Comparison of ENCODE assay signal across 8 mouse cellular contexts in genomic region chr4:134925206-134925605, GRCm38 (mm10). TPM values are rescaled to one million over a fixed set of nuclear protein-coding genes. Genes with fewer than 3 reads are reported as not detected.
DNase-seq lines count a peak whose midpoint lies in the region; ATAC-seq lines count a peak whose summit lies in the region.

No protein-coding gene starts in this region.

- WGBS in heart, embryonic 10.5 days: 82% methylated on average over 8 of the region's 8 CpGs
- WGBS in embryonic facial prominence, embryonic 15.5 days: 66% methylated on average over 8 of the region's 8 CpGs
- WGBS in hindbrain, embryonic 14.5 days: 81% methylated on average over 8 of the region's 8 CpGs
- WGBS in liver, embryonic 15.5 days (ENCODE audit: insufficient replicate concordance): 47% methylated on average over 8 of the region's 8 CpGs

- H3K4me1 ChIP-seq in heart, embryonic 10.5 days: peaks cover 22% of the 10 kb centered on the region
- peaks cover 21% of the 10 kb centered on the region for H3K4me1 ChIP-seq in embryonic facial prominence, embryonic 15.5 days
- H3K4me1 ChIP-seq in hindbrain, embryonic 14.5 days (replicated peaks; ENCODE audit: control insufficient read depth, insufficient read depth, low read length): peaks cover 26% of the 10 kb centered on the region
- peaks cover 69% of the 10 kb centered on the region for H3K4me1 ChIP-seq in liver, embryonic 15.5 days (replicated peaks)

- H3K36me3 ChIP-seq in heart, embryonic 10.5 days: peaks cover 45% of the 10 kb centered on the region
- H3K36me3 ChIP-seq in embryonic facial prominence, embryonic 15.5 days: peaks cover 34% of the 10 kb centered on the region
- peaks cover 52% of the 10 kb centered on the region for H3K36me3 ChIP-seq in hindbrain, embryonic 14.5 days (replicated peaks; ENCODE audit: control insufficient read depth, insufficient read depth)
- H3K36me3 ChIP-seq in liver, embryonic 15.5 days (replicated peaks): peaks cover 54% of the 10 kb centered on the region

- no peaks in the 10 kb centered on the region for H3K27me3 ChIP-seq in heart, embryonic 10.5 days (ENCODE audit: insufficient read depth, poor library complexity, severe bottlenecking)
- H3K27me3 ChIP-seq in embryonic facial prominence, embryonic 15.5 days: no peaks in the 10 kb centered on the region
- no peaks in the 10 kb centered on the region for H3K27me3 ChIP-seq in hindbrain, embryonic 14.5 days (ENCODE audit: control insufficient read depth, insufficient read depth, low read length)
- no peaks in the 10 kb centered on the region for H3K27me3 ChIP-seq in liver, embryonic 15.5 days

- H3K9ac ChIP-seq in embryonic facial prominence, embryonic 15.5 days: peak overlapping the region; percentile 18; the same call in 1 of the 2 replicates
- H3K9ac ChIP-seq in hindbrain, embryonic 14.5 days: peak overlapping the region; percentile 48; the same call in 1 of the 2 replicates
- H3K9ac ChIP-seq in liver, embryonic 15.5 days: peak overlapping the region; percentile 61

- H3K9me3 ChIP-seq in heart, embryonic 10.5 days: no peaks in the 10 kb centered on the region
- no peaks in the 10 kb centered on the region for H3K9me3 ChIP-seq in embryonic facial prominence, embryonic 15.5 days (replicated peaks)
- no peaks in the 10 kb centered on the region for H3K9me3 ChIP-seq in hindbrain, embryonic 14.5 days (ENCODE audit: control insufficient read depth, low read length)
- no peaks in the 10 kb centered on the region for H3K9me3 ChIP-seq in liver, embryonic 15.5 days (replicated peaks)

- DNase-seq in heart, embryonic 10.5 days (ENCODE audit: low spot score): no peak
- no peak for DNase-seq in heart, adult 8-10 months (ENCODE audit: low spot score)
- DNase-seq in hindbrain, embryonic 14.5 days (ENCODE audit: low spot score): no peak
- no peak for DNase-seq in layer of hippocampus, adult 8-10 months (ENCODE audit: low spot score in 2 of 2)
- no peak for DNase-seq in cerebellum, postnatal 25 days

- H3K4me3 ChIP-seq in heart, embryonic 10.5 days: peak overlapping the region; percentile 100
- peak overlapping the region; percentile 100 for H3K4me3 ChIP-seq in embryonic facial prominence, embryonic 15.5 days (replicated peaks)
- peak overlapping the region; percentile 100 for H3K4me3 ChIP-seq in hindbrain, embryonic 14.5 days (replicated peaks; ENCODE audit: low read length)
- H3K4me3 ChIP-seq in liver, embryonic 15.5 days (replicated peaks): peak overlapping the region; percentile 97

- peak overlapping the region; percentile 69 for H3K4me2 ChIP-seq in embryonic facial prominence, embryonic 15.5 days (replicated peaks)
- peak overlapping the region; percentile 97 for H3K4me2 ChIP-seq in hindbrain, embryonic 14.5 days (replicated peaks)
- peak overlapping the region; percentile 77 for H3K4me2 ChIP-seq in liver, embryonic 15.5 days

- no peak for ATAC-seq in embryonic facial prominence, embryonic 15.5 days (ENCODE audit: insufficient number of reproducible peaks, low FRiP score, low TSS enrichment, low read depth)
- no peak for ATAC-seq in hindbrain, embryonic 14.5 days (ENCODE audit: low FRiP score)
- no peak for ATAC-seq in liver, embryonic 15.5 days (ENCODE audit: insufficient read depth)
- no peak for ATAC-seq in megakaryocyte-erythroid progenitor cell, adult 5-6 weeks (replicated peaks; ENCODE audit: low FRiP score, low TSS enrichment, poor library complexity, severe bottlenecking)

- no peak overlapping the region for H3K27ac ChIP-seq in heart, embryonic 10.5 days
- no peak overlapping the region; the same call in 1 of the 2 replicates for H3K27ac ChIP-seq in embryonic facial prominence, embryonic 15.5 days (replicated peaks)
- H3K27ac ChIP-seq in hindbrain, embryonic 14.5 days: no peak overlapping the region
- H3K27ac ChIP-seq in liver, embryonic 15.5 days (replicated peaks): peak overlapping the region; percentile 65

RNA-seq across cellular contexts. Expression of gene Rsrp1, which starts 1.8 kb away (rescaled TPM):
- polyA plus RNA-seq in heart, embryonic 10.5 days (2016; fragmentation: Nextera tagmentation; extraction: Ambion mirVana): 329 and 376 TPM in 2 replicates
- total RNA-seq in heart, adult 8-10 months (2022): 100 to 1,000 TPM in 3 of 4 experiments, 10 to 100 TPM in 1; 97.1 to 165 (median 123) TPM
- 505 and 540 TPM in 2 replicates for polyA plus RNA-seq in embryonic facial prominence, embryonic 15.5 days (2015; fragmentation: Nextera tagmentation; extraction: Ambion mirVana)
- polyA plus RNA-seq in hindbrain, embryonic 14.5 days (2014; fragmentation: Nextera tagmentation; extraction: Ambion mirVana): 405 and 417 TPM in 2 replicates
- polyA plus RNA-seq in liver, embryonic 15.5 days (2015; fragmentation: Nextera tagmentation; extraction: Ambion mirVana): 280 and 309 TPM in 2 replicates
- total RNA-seq in layer of hippocampus, adult 8-10 months (2022): 100 to 1,000 TPM; 246 to 317 (median 274) TPM
- total RNA-seq in megakaryocyte-erythroid progenitor cell, adult 5-6 weeks (2014; fragmentation: Nextera tagmentation): 371 and 563 TPM in 2 replicates
- 122 and 226 TPM in 2 replicates for total RNA-seq in megakaryocyte-erythroid progenitor cell, adult 5-6 weeks (2017)

RNA-seq across cellular contexts. Expression of gene Syf2, which starts 5.5 kb away (rescaled TPM):
- polyA plus RNA-seq in heart, embryonic 10.5 days (2016; fragmentation: Nextera tagmentation; extraction: Ambion mirVana): 52.3 and 63.0 TPM in 2 replicates
- total RNA-seq in heart, adult 8-10 months (2022): 10 to 100 TPM; 51.6 to 66.1 (median 59.4) TPM
- polyA plus RNA-seq in embryonic facial prominence, embryonic 15.5 days (2015; fragmentation: Nextera tagmentation; extraction: Ambion mirVana): 77.8 and 83.6 TPM in 2 replicates
- polyA plus RNA-seq in hindbrain, embryonic 14.5 days (2014; fragmentation: Nextera tagmentation; extraction: Ambion mirVana): 47.7 and 50.2 TPM in 2 replicates
- polyA plus RNA-seq in liver, embryonic 15.5 days (2015; fragmentation: Nextera tagmentation; extraction: Ambion mirVana): 46.4 and 50.2 TPM in 2 replicates
- 10 to 100 TPM; 45.5 to 65.0 (median 51.9) TPM for total RNA-seq in layer of hippocampus, adult 8-10 months (2022)
- 64.4 and 88.9 TPM in 2 replicates for total RNA-seq in megakaryocyte-erythroid progenitor cell, adult 5-6 weeks (2014; fragmentation: Nextera tagmentation)
- 208 and 338 TPM in 2 replicates for total RNA-seq in megakaryocyte-erythroid progenitor cell, adult 5-6 weeks (2017)

RNA-seq across cellular contexts. Expression of gene Tmem50a, which starts 10.4 kb away (rescaled TPM):
- polyA plus RNA-seq in heart, embryonic 10.5 days (2016; fragmentation: Nextera tagmentation; extraction: Ambion mirVana): 129 and 131 TPM in 2 replicates
- total RNA-seq in heart, adult 8-10 months (2022): 10 to 100 TPM; 63.0 to 64.1 (median 63.5) TPM
- polyA plus RNA-seq in embryonic facial prominence, embryonic 15.5 days (2015; fragmentation: Nextera tagmentation; extraction: Ambion mirVana): 190 and 193 TPM in 2 replicates
- polyA plus RNA-seq in hindbrain, embryonic 14.5 days (2014; fragmentation: Nextera tagmentation; extraction: Ambion mirVana): 197 and 203 TPM in 2 replicates
- 70.6 and 79.4 TPM in 2 replicates for polyA plus RNA-seq in liver, embryonic 15.5 days (2015; fragmentation: Nextera tagmentation; extraction: Ambion mirVana)
- 100 to 1,000 TPM; 113 to 123 (median 116) TPM for total RNA-seq in layer of hippocampus, adult 8-10 months (2022)
- total RNA-seq in megakaryocyte-erythroid progenitor cell, adult 5-6 weeks (2014; fragmentation: Nextera tagmentation): 82.2 and 101 TPM in 2 replicates
- 163 and 179 TPM in 2 replicates for total RNA-seq in megakaryocyte-erythroid progenitor cell, adult 5-6 weeks (2017)
